Comparison of ENCODE assay signal across 17 mouse cellular contexts in genomic region chr2:19706886-19707285, GRCm38 (mm10).
"Had no signal": no experiment of that assay in that cellular context is flagged by ENCODE, and none has a peak within 500 bp of the region (broad histone marks: within the 10 kb centered on the region; RNA-seq: fewer than 3 reads in every experiment).

No protein-coding gene starts in this region.

- H3K27ac ChIP-seq: liver, embryonic 12.5 days; liver, embryonic 14.5 days; neural tube, embryonic 13.5 days; neural tube, embryonic 15.5 days had no signal

- ATAC-seq: liver, embryonic 12.5 days; midbrain, embryonic 16.5 days had no signal

- H3K9me3 ChIP-seq: liver, embryonic 12.5 days; neural tube, embryonic 13.5 days; neural tube, embryonic 15.5 days had no signal

- H3K4me2 ChIP-seq: liver, embryonic 12.5 days; lung, embryonic 14.5 days; midbrain, embryonic 11.5 days; neural tube, embryonic 13.5 days; neural tube, embryonic 15.5 days had no signal

- H3K9ac ChIP-seq: liver, embryonic 12.5 days; liver, embryonic 14.5 days; lung, embryonic 14.5 days; neural tube, embryonic 13.5 days; neural tube, embryonic 15.5 days had no signal

- H3K27me3 ChIP-seq: liver, embryonic 12.5 days; neural tube, embryonic 13.5 days; neural tube, embryonic 15.5 days had no signal

- H3K4me3 ChIP-seq: liver, embryonic 12.5 days; myocyte; neural tube, embryonic 13.5 days; neural tube, embryonic 15.5 days had no signal

- DNase-seq: lung, adult 18-20 months; lung, embryonic 14.5 days; lung, postnatal 10 days; lung, postnatal 4 days; midbrain, embryonic 14.5 days; retina, postnatal 1 day; right cerebral cortex, adult 18-20 months; thymus, adult 2 months; thymus, postnatal 25 days; thymus, postnatal 4 days had no signal

- H3K36me3 ChIP-seq: liver, embryonic 12.5 days; neural tube, embryonic 13.5 days; neural tube, embryonic 15.5 days had no signal

- H3K4me1 ChIP-seq: liver, embryonic 12.5 days; neural tube, embryonic 13.5 days; neural tube, embryonic 15.5 days had no signal
